Mouse (Mus musculus) CH12.LX (cell line): ENCODE measurements around the gene Myrfl. TPM values are rescaled to one million over a fixed set of nuclear protein-coding genes. Genes with fewer than 3 reads are reported as not detected.

Experiments used
- DNase-seq: peaks from one replicate; pipeline ENCODE4 v3.0.0-alpha.2; 2013; ENCODE audit errors: extremely low read depth
- H3K27ac ChIP-seq: 2 replicates; pipeline ENCODE4 v1.5.1; 2012; ENCODE audit warnings: low read depth, mild to moderate bottlenecking, control low read depth, moderate library complexity; ENCODE audit not compliant: insufficient read depth
- H3K27me3 ChIP-seq: replicated peaks from 2 replicates; pipeline ENCODE3; 2012; ENCODE audit warnings: inconsistent platforms
- H3K36me3 ChIP-seq, 2 experiments: replicated peaks in 1 of 2; 2 replicates each; pipeline versions ENCODE3 to v1.6.1; 2012; ENCODE audit warnings: inconsistent platforms in 1 of 2, low read length in 1 of 2, mild to moderate bottlenecking in 1 of 2, mixed read lengths in 1 of 2, moderate library complexity in 1 of 2; ENCODE audit not compliant: control insufficient read depth in 1 of 2, insufficient read depth in 1 of 2
- H3K4me1 ChIP-seq, 2 experiments: 2 replicates each; pipeline ENCODE4 v1.6.1; 2012; ENCODE audit warnings: inconsistent platforms in 1 of 2, moderate library complexity in 1 of 2; ENCODE audit not compliant: insufficient read depth in 2 of 2, control insufficient read depth in 1 of 2
- H3K4me2 ChIP-seq: 2 replicates; pipeline ENCODE4 v1.6.1; 2012; ENCODE audit warnings: low read depth, mild to moderate bottlenecking, control low read depth; ENCODE audit not compliant: poor library complexity, insufficient read depth, severe bottlenecking
- H3K4me3 ChIP-seq, 3 experiments: fragments of 150-350 bp in 1 of 3; sonication (generic) in 1 of 3; replicated peaks in 1 of 3; 2 replicates each; pipeline versions ENCODE3 to v1.5.1; 2011 to 2012; ENCODE audit warnings: low read depth in 2 of 3, low read length in 2 of 3, mild to moderate bottlenecking in 2 of 3, moderate library complexity in 2 of 3, control low read depth in 1 of 3, improper control_type of control experiment in 1 of 3, inconsistent platforms in 1 of 3, mixed read lengths in 1 of 3; ENCODE audit not compliant: poor library complexity in 1 of 3
- H3K79me2 ChIP-seq: replicated peaks from 2 replicates; pipeline ENCODE4 v1.6.1; 2012; ENCODE audit warnings: mild to moderate bottlenecking, moderate library complexity; ENCODE audit not compliant: control insufficient read depth, poor library complexity, insufficient read depth, severe bottlenecking; ENCODE audit errors: extremely low read depth
- H3K9ac ChIP-seq: 2 replicates; pipeline ENCODE4 v1.6.1; 2012; ENCODE audit warnings: low read depth, mild to moderate bottlenecking, control low read depth, moderate library complexity; ENCODE audit not compliant: insufficient read depth
- H3K9me3 ChIP-seq: replicated peaks from 2 replicates; pipeline ENCODE3; 2012; ENCODE audit warnings: low read length, inconsistent platforms, mixed read lengths
- BHLHE40 ChIP-seq: IDR thresholded peaks from 2 replicates; pipeline ENCODE4 v1.6.1; 2011; ENCODE audit warnings: mild to moderate bottlenecking, low read depth, low read length, improper control_type of control experiment
- CHD1 ChIP-seq: IDR thresholded peaks from 2 replicates; pipeline ENCODE4 v1.6.1; 2012; ENCODE audit warnings: low read depth, low read length, improper control_type of control experiment, inconsistent platforms
- CHD2 ChIP-seq: IDR thresholded peaks from 2 replicates; pipeline ENCODE4 v1.6.1; 2011; ENCODE audit warnings: low read length, improper control_type of control experiment
- CTCF ChIP-seq, 2 experiments: IDR thresholded peaks in 1 of 2; conservative IDR thresholded peaks in 1 of 2; 2 replicates each; pipeline ENCODE4 v1.5.1; 2011 to 2012; ENCODE audit warnings: low read depth in 2 of 2, low read length in 2 of 2, improper control_type of control experiment in 1 of 2, inconsistent platforms in 1 of 2, mild to moderate bottlenecking in 1 of 2, moderate library complexity in 1 of 2
- E2F4 ChIP-seq: IDR thresholded peaks from 2 replicates; pipeline ENCODE4 v1.6.1; 2011; ENCODE audit warnings: low read depth, low read length, improper control_type of control experiment; ENCODE audit not compliant: insufficient replicate concordance
- ELF1 ChIP-seq: IDR thresholded peaks from 2 replicates; pipeline ENCODE4 v1.6.1; 2014; ENCODE audit warnings: low read depth, mild to moderate bottlenecking, inconsistent platforms, low read length, improper control_type of control experiment
- EP300 ChIP-seq: IDR thresholded peaks from 2 replicates; pipeline ENCODE4 v1.6.1; 2011; ENCODE audit warnings: low read length, improper control_type of control experiment
- ETS1 ChIP-seq: conservative IDR thresholded peaks from 2 replicates; pipeline ENCODE4 v1.6.1; 2012; ENCODE audit warnings: low read depth, mild to moderate bottlenecking, inconsistent platforms, low read length, improper control_type of control experiment, moderate library complexity
- GABPA ChIP-seq: IDR thresholded peaks from 2 replicates; pipeline ENCODE4 v1.6.1; 2012; ENCODE audit warnings: low read depth, low read length, improper control_type of control experiment, inconsistent platforms; ENCODE audit not compliant: insufficient replicate concordance
- IRF4 ChIP-seq: IDR thresholded peaks from 2 replicates; pipeline ENCODE4 v1.6.1; 2014; ENCODE audit warnings: low read depth, mild to moderate bottlenecking, inconsistent platforms, low read length, improper control_type of control experiment
- JUN ChIP-seq: IDR thresholded peaks from 2 replicates; pipeline ENCODE4 v1.6.1; 2011; ENCODE audit warnings: low read depth, mild to moderate bottlenecking, low read length, improper control_type of control experiment, moderate library complexity; ENCODE audit not compliant: insufficient read depth
- KAT2A ChIP-seq: IDR thresholded peaks from 2 replicates; pipeline ENCODE4 v1.6.1; 2012; ENCODE audit warnings: low read length, improper control_type of control experiment, inconsistent platforms; ENCODE audit not compliant: insufficient replicate concordance
- MAFK ChIP-seq: IDR thresholded peaks from 2 replicates; pipeline ENCODE4 v1.6.1; 2011; ENCODE audit warnings: low read length, improper control_type of control experiment; ENCODE audit not compliant: insufficient replicate concordance
- MAX ChIP-seq: IDR thresholded peaks from 2 replicates; pipeline ENCODE4 v1.6.1; 2011; ENCODE audit warnings: low read length, improper control_type of control experiment
- MAZ ChIP-seq: IDR thresholded peaks from 2 replicates; pipeline ENCODE4 v1.6.1; 2012; ENCODE audit warnings: low read depth, mild to moderate bottlenecking, inconsistent platforms, low read length, improper control_type of control experiment, moderate library complexity
- MEF2A ChIP-seq: IDR thresholded peaks from 2 replicates; pipeline ENCODE4 v1.6.1; 2014; ENCODE audit warnings: low read depth, mild to moderate bottlenecking, inconsistent platforms, low read length, improper control_type of control experiment, borderline replicate concordance
- MXI1 ChIP-seq: IDR thresholded peaks from 2 replicates; pipeline ENCODE4 v1.6.1; 2011; ENCODE audit warnings: mild to moderate bottlenecking, low read depth, low read length, improper control_type of control experiment
- MYC ChIP-seq: IDR thresholded peaks from 2 replicates; pipeline ENCODE4 v1.6.1; 2011; ENCODE audit warnings: low read depth, mild to moderate bottlenecking, improper control_type of control experiment, low read length
- POLR2A ChIP-seq: IDR thresholded peaks from 2 replicates; pipeline ENCODE4 v1.6.1; 2011; ENCODE audit warnings: low read depth, mild to moderate bottlenecking, improper control_type of control experiment, low read length
- RCOR1 ChIP-seq: conservative IDR thresholded peaks from 2 replicates; pipeline ENCODE4 v1.6.1; 2012; ENCODE audit warnings: low read depth, mild to moderate bottlenecking, inconsistent platforms, low read length, improper control_type of control experiment
- TCF12 ChIP-seq: IDR thresholded peaks from 2 replicates; pipeline ENCODE4 v1.6.1; 2014; ENCODE audit warnings: low read depth, mild to moderate bottlenecking, inconsistent platforms, low read length, improper control_type of control experiment
- USF2 ChIP-seq: conservative IDR thresholded peaks from 2 replicates; pipeline ENCODE4 v1.6.1; 2011; ENCODE audit warnings: low read depth, low read length, improper control_type of control experiment
- ZC3H11A ChIP-seq: IDR thresholded peaks from 2 replicates; pipeline ENCODE4 v1.6.1; 2012; ENCODE audit warnings: low read depth, mild to moderate bottlenecking, inconsistent platforms, low read length, improper control_type of control experiment
- ZMIZ1 ChIP-seq: IDR thresholded peaks from 2 replicates; pipeline ENCODE4 v1.6.1; 2012; ENCODE audit warnings: low read depth, mild to moderate bottlenecking, inconsistent platforms, low read length, improper control_type of control experiment
- ZNF384 ChIP-seq: IDR thresholded peaks from 2 replicates; pipeline ENCODE4 v1.6.1; 2012; ENCODE audit warnings: low read depth, low read length, improper control_type of control experiment, inconsistent platforms
- dilution Hi-C: fragments of 300-500 bp; cut with MboI; formaldehyde crosslinking; loops from 2 replicates; pipeline ENCODE4 v1.14.3; 2020; ENCODE audit warnings: low sequenced_read_pairs; ENCODE audit not compliant: extremely low pct_unique_long_range_greater_than_20kb, extremely low pct_ligation_motif_present
- in situ Hi-C: fragments of 300-500 bp; cut with MboI; formaldehyde crosslinking; loops from 3 replicates; pipeline ENCODE4 v1.14.3; 2019; ENCODE audit warnings: low sequenced_read_pairs, low pct_ligation_motif_present, low pct_unique_long_range_greater_than_20kb, mixed read lengths
- polyA plus RNA-seq: library from polyadenylated mRNA; unstranded; fragments of >175 nt; gene quantifications from 2 replicates; pipeline ENCODE4 v1.2.1, GENCODE M21; 2012; ENCODE audit warnings: low read depth; ENCODE audit not compliant: insufficient read length
- total RNA-seq, 2 experiments: library from RNA; depleted of rRNA; stranded (reverse); fragments of 300-350 nt in 1 of 2; fragments of >200 nt in 1 of 2; gene quantifications; 2 replicates each; pipeline ENCODE4 v1.2.3; 2012 to 2014

The Myrfl gene
- total and polyA plus RNA-seq, 3 experiments: not detected

GRCm38 (mm10) chr10:116742696-116743095 lies 154.0 kb downstream of the Myrfl start:
- H3K4me2 ChIP-seq: 0 out of 2 replicates have a peak overlapping the region, but pooled peaks have one; percentile 60
- H3K4me1 ChIP-seq: peaks cover 24 to 56% of the 10 kb centered on the region in 2 experiments
- peaks cover 3% of the 10 kb centered on the region for H3K27me3 ChIP-seq
- no peaks in the 10 kb centered on the region for H3K79me2 ChIP-seq
- H3K4me3 ChIP-seq: no peak overlapping the region
- no peak overlapping the region for H3K9ac ChIP-seq
- in situ Hi-C loops (no loop called here), dilution Hi-C loops (no loop called here)
- no peaks in the 10 kb centered on the region for H3K9me3 ChIP-seq
- H3K36me3 ChIP-seq: no peaks in the 10 kb centered on the region
- H3K27ac ChIP-seq: no peak overlapping the region
- TF ChIP-seq ZNF384: no peak
- DNase-seq: no peak

DNA sequence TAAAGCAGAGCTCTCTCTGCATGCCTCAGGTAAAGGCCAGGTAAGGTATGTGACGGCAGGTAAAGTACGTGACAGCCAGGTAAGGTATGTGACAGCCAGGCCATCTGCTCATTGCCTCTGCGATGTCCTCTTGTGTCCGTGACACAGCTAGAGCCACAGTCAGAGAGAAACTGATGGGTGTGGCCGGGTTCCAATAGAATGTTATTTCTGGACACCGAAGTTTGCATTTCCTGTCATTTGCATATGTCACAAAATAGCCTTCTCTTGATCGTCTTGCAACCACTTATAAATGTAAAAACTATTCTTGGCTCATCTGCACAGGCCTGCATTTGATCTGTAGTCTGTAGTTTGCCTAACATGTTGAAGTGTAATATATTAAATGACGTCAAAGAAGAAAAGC lies 154.5 kb downstream of the Myrfl start:
- H3K36me3 ChIP-seq: no peaks in the 10 kb centered on the region
- no peaks in the 10 kb centered on the region for H3K79me2 ChIP-seq
- peak overlapping the region; percentile 60 for H3K4me2 ChIP-seq
- peak; percentile 58 for DNase-seq
- peaks cover 3% of the 10 kb centered on the region for H3K27me3 ChIP-seq
- dilution Hi-C loops: no loop called here
- no peak overlapping the region for H3K9ac ChIP-seq
- peak overlapping the region; percentile 56 for H3K27ac ChIP-seq
- TF ChIP-seq MAFK (no peak), BHLHE40 (peak; percentile 29; the same call in 1 of the 2 replicates), EP300 (peak; percentile 29; the same call in 1 of the 2 replicates), POLR2A (no peak), ETS1 (peak; percentile 72), CTCF (conservative IDR thresholded peaks at IDR 0.05 in 1 of 2, IDR thresholded peaks at IDR 0.05 in 1 of 2; ENCODE audit: low read depth in 2 of 2, low read length in 2 of 2) (no peak), MYC (no peak), IRF4 (peak; percentile 77; the same call in 1 of the 2 replicates), MEF2A (peak; percentile 98), JUN (0 out of 2 replicates have a peak, but pooled peaks have one; percentile 20), ZMIZ1 (no peak), ELF1 (no peak), TCF12 (peak; percentile 59)
- in situ Hi-C loops: no loop called here
- peaks cover 24 to 52% of the 10 kb centered on the region in 2 experiments for H3K4me1 ChIP-seq
- no peaks in the 10 kb centered on the region for H3K9me3 ChIP-seq
- peak overlapping the region in 1 of 3 experiments; percentile 35 for H3K4me3 ChIP-seq

- in situ Hi-C loops (no loop called here), dilution Hi-C loops (no loop called here)
- peaks cover 24 to 47% of the 10 kb centered on the region in 2 experiments for H3K4me1 ChIP-seq
- H3K4me3 ChIP-seq: no peak overlapping the region
- H3K9ac ChIP-seq: no peak overlapping the region
- no peaks in the 10 kb centered on the region for H3K79me2 ChIP-seq
- peaks cover 6% of the 10 kb centered on the region for H3K27me3 ChIP-seq
- no peaks in the 10 kb centered on the region for H3K9me3 ChIP-seq
- H3K4me2 ChIP-seq: no peak overlapping the region
- no peak for TF ChIP-seq MXI1
- no peak for TF ChIP-seq JUN
- TF ChIP-seq USF2: no peak
- TF ChIP-seq CHD2: no peak
- TF ChIP-seq BHLHE40: no peak
- TF ChIP-seq CHD1: no peak
- no peak for TF ChIP-seq IRF4
- no peak for TF ChIP-seq E2F4
- TF ChIP-seq ELF1: no peak
- TF ChIP-seq GABPA: no peak
- TF ChIP-seq EP300: no peak
- no peak for TF ChIP-seq MAX
- TF ChIP-seq MAFK: no peak
- no peak for TF ChIP-seq ZC3H11A
- TF ChIP-seq TCF12: no peak
- TF ChIP-seq MAZ: no peak
- TF ChIP-seq RCOR1: no peak
- TF ChIP-seq KAT2A: no peak
- TF ChIP-seq MYC: no peak
- H3K27ac ChIP-seq: no peak overlapping the region
- H3K36me3 ChIP-seq: no peaks in the 10 kb centered on the region
- DNase-seq: no peak
Measured at GRCm38 (mm10) chr10:116741343-116741742, 155.4 kb downstream of the Myrfl start.
